Mouse (Mus musculus) T-helper 2 cell (primary cell): ENCODE data around the gene Ctbp2.
"Not testable (repeated sequence)": the region's sequence is repeated elsewhere in the genome, so short reads cannot be mapped to it uniquely, and the experiment has no call there.

ENCODE experiments used
- in situ Hi-C: fragments of 300-600 bp; cut with MboI, MseI; formaldehyde crosslinking; loops from one replicate; pipeline ENCODE4 v1.15.1; 2025; ENCODE audit warnings: high pct_unique_total_duplicates

Ctbp2 gene

GRCm38 (mm10) chr7:133120221-133120751, 3.9 kb downstream of the Ctbp2 start:
- in situ Hi-C loops, result no loop called here

GRCm38 (mm10) chr7:133117815-133118214, 6.3 kb downstream of the Ctbp2 start:
- in situ Hi-C loops, result no loop called here

GRCm38 (mm10) chr7:133116542-133116941, 7.6 kb downstream of the Ctbp2 start:
- in situ Hi-C loops, result no loop called here

- in situ Hi-C loops, result no loop called here
These were observed 8.3 kb downstream of the Ctbp2 start for GRCm38 (mm10) chr7:133115886-133116285.

GRCm38 (mm10) chr7:133114847-133115470, 9.2 kb downstream of the Ctbp2 start:
- in situ Hi-C loops, result no loop called here

GRCm38 (mm10) chr7:133113185-133113895, 10.8 kb downstream of the Ctbp2 start:
- in situ Hi-C loops, result no loop called here

GRCm38 (mm10) chr7:133112351-133112831, 11.8 kb downstream of the Ctbp2 start:
- in situ Hi-C loops, result no loop called here

GRCm38 (mm10) chr7:133109442-133109841, 14.7 kb downstream of the Ctbp2 start:
- in situ Hi-C loops, result no loop called here

- in situ Hi-C loops, result no loop called here
These were observed 15.5 kb downstream of the Ctbp2 start for GRCm38 (mm10) chr7:133108695-133109094.

- in situ Hi-C loops, result no loop called here
These were observed 21.6 kb downstream of the Ctbp2 start for GRCm38 (mm10) chr7:133102578-133102977.

GRCm38 (mm10) chr7:133101070-133101469, 23.1 kb downstream of the Ctbp2 start:
- in situ Hi-C loops, result no loop called here

- in situ Hi-C loops, result no loop called here
These were observed 24.0 kb downstream of the Ctbp2 start for GRCm38 (mm10) chr7:133100178-133100577.

- in situ Hi-C loops, result no loop called here
These were observed 24.9 kb downstream of the Ctbp2 start for GRCm38 (mm10) chr7:133099266-133099665.

GRCm38 (mm10) chr7:133098118-133098793, 25.9 kb downstream of the Ctbp2 start:
- in situ Hi-C loops, result no loop called here

- in situ Hi-C loops, result not testable (repeated sequence)
These were observed 28.5 kb downstream of the Ctbp2 start for GRCm38 (mm10) chr7:133095610-133096009.

GRCm38 (mm10) chr7:133094711-133095495, 29.3 kb downstream of the Ctbp2 start:
- in situ Hi-C loops, result no loop called here

GRCm38 (mm10) chr7:133094161-133094560, 30.0 kb downstream of the Ctbp2 start:
- in situ Hi-C loops, result no loop called here

- in situ Hi-C loops, result no loop called here
These were observed 30.4 kb downstream of the Ctbp2 start for GRCm38 (mm10) chr7:133093731-133094130.

- in situ Hi-C loops, result no loop called here
These were observed 33.5 kb downstream of the Ctbp2 start for GRCm38 (mm10) chr7:133090641-133091040.

GRCm38 (mm10) chr7:133089621-133090260, 34.4 kb downstream of the Ctbp2 start:
- in situ Hi-C loops, result no loop called here

- in situ Hi-C loops, result no loop called here
These were observed 35.3 kb downstream of the Ctbp2 start for GRCm38 (mm10) chr7:133088830-133089261.
